Mouse (Mus musculus): ENCODE results near the gene Rassf3.

DNA sequence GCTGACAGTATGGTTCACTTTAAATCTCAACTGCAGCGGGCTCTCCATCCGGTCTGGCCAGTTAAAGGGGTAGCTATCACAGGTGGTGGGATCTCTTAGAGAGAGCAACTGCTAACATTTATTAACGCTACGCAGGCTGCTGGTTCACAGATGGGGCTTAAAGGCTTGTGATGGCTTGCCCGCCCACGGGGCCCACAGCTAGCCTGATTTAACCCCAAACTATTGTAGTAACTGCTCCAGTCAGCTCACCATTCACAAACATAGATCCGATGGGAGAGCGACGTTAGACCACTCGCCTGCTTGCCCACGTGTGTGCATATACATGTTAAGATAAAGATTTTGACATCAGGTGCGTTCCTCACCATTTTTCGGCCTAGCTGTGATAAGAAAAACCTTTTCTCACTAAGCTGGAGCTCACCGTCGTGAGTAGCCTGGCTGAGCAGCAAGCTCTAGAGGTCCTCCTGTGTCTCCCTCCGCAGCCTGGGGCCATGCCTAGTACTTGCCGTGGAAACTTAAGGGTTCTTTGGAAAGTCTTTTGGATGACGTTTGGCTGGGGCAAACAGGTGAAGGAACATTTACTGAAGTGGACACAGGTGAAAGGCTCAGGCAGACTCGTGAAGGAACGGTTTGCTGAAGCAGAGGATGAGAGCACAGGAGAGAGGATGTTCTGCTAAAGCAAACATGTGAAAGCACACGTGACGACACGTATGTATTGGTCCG lies 13.8 kb downstream of the Rassf3 start:
- no peak for TF ChIP-seq CHD2 (IDR thresholded peaks at IDR 0.05; ENCODE audit: low read depth, low read length)
- TF ChIP-seq ZNF384 (IDR thresholded peaks at IDR 0.05; ENCODE audit: low read depth, low read length) = no peak
- no peak for TF ChIP-seq HCFC1 (IDR thresholded peaks at IDR 0.05; ENCODE audit: borderline replicate concordance, insufficient read depth, low read length)
- no peak for TF ChIP-seq MAFK (IDR thresholded peaks at IDR 0.05; ENCODE audit: insufficient read depth, low read depth, low read length)
